Mouse (Mus musculus): ENCODE data around the gene Anks1.

The Anks1 gene

GRCm38 (mm10) chr17:28092297-28092696 is 183.2 kb downstream of the Anks1 start:
- ATAC-seq (ENCODE audit: low TSS enrichment): no peak

GRCm38 (mm10) chr17:28093837-28094236 is 184.7 kb downstream of the Anks1 start:
- ATAC-seq (ENCODE audit: low TSS enrichment): no peak

- ATAC-seq (ENCODE audit: low TSS enrichment): no peak
Observed at GRCm38 (mm10) chr17:28096418-28096817, 187.3 kb downstream of the Anks1 start.

- ATAC-seq (ENCODE audit: low TSS enrichment): no peak
Observed at GRCm38 (mm10) chr17:28097308-28097707, 188.2 kb downstream of the Anks1 start.

GRCm38 (mm10) chr17:28099086-28099485 is 190.0 kb downstream of the Anks1 start:
- ATAC-seq (ENCODE audit: low TSS enrichment): no peak

- no peak for ATAC-seq (ENCODE audit: low TSS enrichment)
Observed at GRCm38 (mm10) chr17:28100669-28101068, 191.6 kb downstream of the Anks1 start.

GRCm38 (mm10) chr17:28101284-28101887 is 192.3 kb downstream of the Anks1 start:
- ATAC-seq (ENCODE audit: low TSS enrichment): no peak

- no peak for ATAC-seq (ENCODE audit: low TSS enrichment)
Observed at GRCm38 (mm10) chr17:28101902-28102319, 192.8 kb downstream of the Anks1 start.

- ATAC-seq (ENCODE audit: low TSS enrichment): no peak
Observed at GRCm38 (mm10) chr17:28104416-28104815, 195.3 kb downstream of the Anks1 start.

- ATAC-seq (ENCODE audit: low TSS enrichment): no peak
Observed at GRCm38 (mm10) chr17:28106352-28106751, 197.2 kb downstream of the Anks1 start.

GRCm38 (mm10) chr17:28107275-28107674 is 198.2 kb downstream of the Anks1 start:
- no peak for ATAC-seq (ENCODE audit: low TSS enrichment)

GRCm38 (mm10) chr17:28112266-28112665 is 203.2 kb downstream of the Anks1 start:
- ATAC-seq (ENCODE audit: low TSS enrichment): no peak

Measured in frontal cortex, adult (tissue).